Mouse (Mus musculus) liver, embryonic 14.5 days (tissue): ENCODE results near the gene Pkig.

Source experiments
- CTCF ChIP-seq: IDR thresholded peaks from 2 replicates; pipeline ENCODE4 v1.5.1; 2016; ENCODE audit warnings: antibody characterized with exemption, low read depth, control low read depth
- EP300 ChIP-seq: IDR thresholded peaks from 2 replicates; pipeline ENCODE4 v1.6.1; 2016; ENCODE audit warnings: antibody characterized with exemption, low read depth

GRCm38 (mm10) chr2:163682344-163682743, 24.2 kb downstream of the Pkig start:
- TF ChIP-seq EP300 (no peak), CTCF (no peak)
